Mouse (Mus musculus) thymus, adult 18-20 months (tissue): ENCODE data around the gene Ccdc181.
"Not testable (repeated sequence)": the region's sequence is repeated elsewhere in the genome, so short reads cannot be mapped to it uniquely, and the experiment has no call there.

ENCODE experiments used
- DNase-seq, 2 experiments: peaks; one replicate each; pipeline ENCODE4 v3.0.0; 2022; ENCODE audit warnings: mixed read lengths in 2 of 2

Ccdc181 gene

DNA sequence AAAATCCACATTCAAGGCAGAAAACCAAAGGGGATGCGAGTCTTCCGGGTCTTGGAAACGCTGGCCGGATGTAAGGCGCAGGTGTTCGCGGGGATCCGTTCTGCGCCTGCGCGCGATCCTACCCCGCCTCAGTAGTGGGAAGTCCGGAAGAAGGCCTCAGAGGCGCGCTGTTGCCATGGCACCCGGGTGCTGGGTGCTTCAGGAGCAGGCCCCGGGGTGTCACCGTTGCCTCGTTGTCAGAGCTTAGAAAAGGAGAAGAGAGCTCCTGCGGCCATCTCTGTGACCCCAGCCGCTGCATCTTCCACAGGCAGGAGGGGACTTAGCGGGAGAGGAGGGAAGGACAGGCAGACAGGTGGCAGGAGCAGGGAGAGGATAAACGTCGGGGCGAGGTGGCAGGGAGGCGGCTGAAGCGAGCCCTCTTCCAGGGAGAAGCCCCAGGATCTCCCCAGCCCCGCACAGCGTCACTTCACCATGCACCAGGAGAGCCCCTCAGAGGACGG, at the start of gene Ccdc181:
TSS of gene Ccdc181 (plus strand) at position 131 of the 500 bp plus-strand sequence.
- DNase-seq = peak; percentile 97 to 98

- DNase-seq = not testable (repeated sequence)
Observed at GRCm38 (mm10) chr1:164231937-164232570, 43.3 kb upstream of the Ccdc181 start.

- DNase-seq = no peak
Observed at GRCm38 (mm10) chr1:164233447-164233846, 41.9 kb upstream of the Ccdc181 start.

GRCm38 (mm10) chr1:164235078-164235477, 40.3 kb upstream of the Ccdc181 start:
- DNase-seq = no peak

GRCm38 (mm10) chr1:164236078-164236477, 39.3 kb upstream of the Ccdc181 start:
- no peak for DNase-seq

DNA sequence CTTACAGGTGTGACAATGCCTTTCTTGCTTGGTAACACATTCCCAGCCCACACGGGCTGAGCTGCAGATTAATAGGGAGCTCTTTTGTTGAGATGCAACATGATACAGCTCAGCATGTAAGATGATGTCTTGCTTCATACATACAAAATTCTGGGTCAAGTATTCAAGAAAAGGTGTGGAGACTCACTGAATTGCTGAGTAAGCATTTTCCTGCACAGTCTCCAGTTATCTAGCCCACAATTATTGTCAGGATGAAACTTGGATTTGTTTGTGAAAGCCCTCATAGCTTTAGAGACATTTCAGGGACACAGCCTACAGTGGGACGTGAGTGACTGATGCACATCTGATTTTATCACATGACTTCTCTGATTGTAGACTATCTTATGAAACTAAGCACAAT, 33.9 kb upstream of the Ccdc181 start:
- DNase-seq = no peak

GRCm38 (mm10) chr1:164242809-164243208, 32.6 kb upstream of the Ccdc181 start:
- DNase-seq = no peak

- DNase-seq = no peak
Observed at GRCm38 (mm10) chr1:164247442-164247841, 27.9 kb upstream of the Ccdc181 start.

GRCm38 (mm10) chr1:164247971-164248370, 27.4 kb upstream of the Ccdc181 start:
- DNase-seq = no peak

- peak; percentile 92 to 93 for DNase-seq
Observed at GRCm38 (mm10) chr1:164248465-164249331, 26.7 kb upstream of the Ccdc181 start, which contains the start of gene Slc19a2. Gene Slc19a2, plus strand, starts transcription at chr1:164249046.

DNA sequence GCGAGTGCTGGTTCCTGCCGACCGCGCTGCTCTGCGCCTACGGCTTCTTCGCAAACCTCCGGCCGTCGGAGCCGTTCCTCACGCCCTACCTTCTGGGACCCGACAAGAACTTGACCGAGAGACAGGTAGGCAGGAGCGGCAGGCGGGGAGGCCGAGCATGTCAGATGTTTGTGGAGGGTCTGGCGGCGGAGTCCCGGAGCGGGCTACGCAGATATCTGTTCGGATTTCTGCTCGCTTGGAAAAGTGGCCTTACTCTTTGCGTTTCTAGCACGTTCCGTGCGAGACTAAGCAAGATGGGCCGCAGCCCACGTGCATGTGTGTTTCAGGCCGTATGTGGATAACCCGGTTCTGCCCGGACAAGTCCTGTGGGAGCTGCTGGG, 26.1 kb upstream of the Ccdc181 start:
- no peak for DNase-seq

- DNase-seq = no peak
Observed at GRCm38 (mm10) chr1:164250391-164251150, 24.8 kb upstream of the Ccdc181 start.

DNA sequence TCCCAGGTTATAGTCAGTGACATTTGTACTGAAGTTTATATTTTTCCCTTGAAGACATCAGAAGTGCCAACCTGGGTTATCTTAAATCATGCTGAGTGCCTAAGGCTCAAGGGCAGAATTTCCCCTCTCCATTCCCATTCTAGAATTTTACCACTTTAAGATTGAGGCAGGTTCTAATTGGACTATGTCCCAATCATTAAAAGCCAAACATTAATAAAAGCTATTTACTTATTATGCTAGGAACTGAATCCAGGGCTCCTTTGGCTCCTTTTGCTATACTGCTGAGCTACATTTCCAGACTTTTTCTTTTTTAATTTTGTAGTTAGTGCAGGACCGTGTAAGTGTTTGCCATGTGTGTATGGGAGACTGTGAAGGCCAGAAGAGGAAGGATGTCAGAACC, 23.9 kb upstream of the Ccdc181 start:
- no peak for DNase-seq

GRCm38 (mm10) chr1:164252551-164252950, 22.8 kb upstream of the Ccdc181 start:
- DNase-seq = no peak

- DNase-seq = no peak
Observed at GRCm38 (mm10) chr1:164254836-164255235, 20.5 kb upstream of the Ccdc181 start.

DNA sequence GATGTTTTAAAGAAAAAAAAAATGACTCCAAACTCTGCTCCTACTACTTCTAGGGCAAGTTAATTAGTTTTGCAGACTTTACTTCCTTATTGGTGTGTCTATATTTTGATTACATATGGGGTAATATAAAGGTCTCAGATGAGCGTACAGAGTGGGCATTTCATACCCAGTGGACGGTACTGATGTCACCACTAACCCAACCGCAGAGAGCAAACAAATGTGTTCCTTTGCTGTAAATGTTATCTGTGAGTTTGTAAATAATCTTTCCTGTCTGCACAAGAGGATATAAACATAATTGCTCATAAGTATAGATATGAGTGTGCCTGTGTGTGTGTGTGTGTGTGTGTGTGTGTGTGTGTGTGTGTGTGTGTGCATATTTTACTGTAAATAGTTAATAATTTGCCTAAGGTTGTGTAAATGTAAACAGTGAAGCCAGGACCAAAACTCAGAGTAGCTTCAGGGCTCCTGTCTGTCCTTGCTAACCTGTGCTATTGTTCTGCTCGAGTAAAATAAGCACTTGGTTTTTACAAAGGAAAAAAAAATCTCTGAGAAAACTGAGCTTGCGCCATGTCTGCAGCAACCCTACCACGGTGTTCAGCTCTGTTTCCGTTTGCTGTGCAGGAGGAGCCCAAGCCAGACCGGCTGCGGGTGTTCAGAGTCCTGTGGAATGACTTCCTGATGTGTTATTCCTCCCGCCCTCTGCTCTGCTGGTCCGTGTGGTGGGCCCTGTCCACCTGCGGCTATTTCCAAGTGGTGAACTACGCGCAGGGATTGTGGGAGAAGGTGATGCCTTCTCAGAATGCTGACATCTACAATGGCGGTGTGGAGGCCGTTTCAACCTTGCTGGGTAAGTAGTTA, 15.0 kb upstream of the Ccdc181 start:
- no peak for DNase-seq

GRCm38 (mm10) chr1:164261553-164261952, 13.8 kb upstream of the Ccdc181 start:
- no peak for DNase-seq

DNA sequence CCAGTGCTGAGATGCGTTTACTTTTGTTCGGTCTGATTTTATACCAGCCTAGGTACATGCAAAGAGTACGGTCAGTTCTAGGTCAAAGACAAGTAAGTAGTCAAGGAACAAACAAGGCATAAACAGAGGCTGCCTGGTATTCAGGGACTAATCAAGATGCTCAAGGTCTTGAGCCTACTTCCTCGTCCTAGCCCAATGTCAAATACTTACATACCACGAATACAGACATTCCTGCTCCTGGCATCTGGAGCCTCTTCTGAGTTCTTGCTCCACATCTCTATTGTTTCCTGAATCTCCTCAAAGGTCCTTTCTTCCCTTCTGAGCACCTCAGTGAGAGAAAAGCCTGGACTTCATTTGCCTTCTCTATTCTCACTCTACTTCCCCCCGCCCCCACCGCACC, 4.4 kb upstream of the Ccdc181 start:
- no peak for DNase-seq

- DNase-seq = no peak
Observed at GRCm38 (mm10) chr1:164273659-164274058, 1.7 kb upstream of the Ccdc181 start.

- DNase-seq = no peak
Observed at GRCm38 (mm10) chr1:164276552-164276951, 1.2 kb downstream of the Ccdc181 start.

DNA sequence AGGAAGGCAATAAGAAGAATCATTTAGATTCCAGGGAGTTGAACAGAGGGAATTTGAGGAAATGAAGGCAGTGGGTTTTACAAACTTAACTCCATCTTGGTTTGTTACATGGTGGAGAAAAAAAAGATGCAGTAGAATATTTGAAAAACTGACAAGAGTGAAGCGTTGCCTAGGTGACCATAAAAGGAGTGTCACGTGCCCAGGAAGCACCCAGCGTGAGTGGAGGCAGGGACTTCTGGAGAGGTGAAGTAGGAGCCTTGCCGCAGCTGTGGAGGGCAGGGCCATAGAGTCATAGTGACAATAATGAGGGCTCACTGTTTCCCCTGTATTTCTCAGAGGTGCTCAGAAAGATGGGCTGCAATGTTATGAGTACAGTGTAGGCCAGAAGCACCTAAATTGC, 3.9 kb downstream of the Ccdc181 start:
- DNase-seq = peak; percentile 11 to 31

DNA sequence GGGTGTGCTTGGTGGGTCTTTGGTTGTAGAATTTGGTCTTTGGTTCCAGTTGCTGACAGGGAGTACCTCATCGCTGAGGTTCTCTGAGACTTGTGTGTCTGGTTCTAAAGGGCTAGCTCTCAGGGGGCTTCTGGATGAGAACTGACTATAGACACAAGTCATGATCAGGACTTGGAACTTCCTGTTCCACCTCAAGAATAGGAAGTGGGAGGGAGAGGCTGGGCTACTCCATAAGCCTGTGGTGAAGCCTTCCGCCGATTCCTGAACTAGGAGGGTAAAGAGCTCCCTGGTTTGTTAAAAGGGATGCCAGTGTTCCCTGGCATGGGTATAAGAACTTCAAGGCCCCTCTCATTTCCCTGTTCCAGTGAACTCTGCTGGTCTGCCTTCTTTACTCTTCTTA, 8.6 kb downstream of the Ccdc181 start:
- DNase-seq = no peak
